Mouse (Mus musculus) spleen, postnatal 14 days (tissue): Measurements from ENCODE around the gene Grik3.

Experiments used
- DNase-seq, 2 experiments: peaks; one replicate each; pipeline ENCODE4 v3.0.0; 2021 to 2022; ENCODE audit warnings: low spot score in 2 of 2

The Grik3 gene

DNA sequence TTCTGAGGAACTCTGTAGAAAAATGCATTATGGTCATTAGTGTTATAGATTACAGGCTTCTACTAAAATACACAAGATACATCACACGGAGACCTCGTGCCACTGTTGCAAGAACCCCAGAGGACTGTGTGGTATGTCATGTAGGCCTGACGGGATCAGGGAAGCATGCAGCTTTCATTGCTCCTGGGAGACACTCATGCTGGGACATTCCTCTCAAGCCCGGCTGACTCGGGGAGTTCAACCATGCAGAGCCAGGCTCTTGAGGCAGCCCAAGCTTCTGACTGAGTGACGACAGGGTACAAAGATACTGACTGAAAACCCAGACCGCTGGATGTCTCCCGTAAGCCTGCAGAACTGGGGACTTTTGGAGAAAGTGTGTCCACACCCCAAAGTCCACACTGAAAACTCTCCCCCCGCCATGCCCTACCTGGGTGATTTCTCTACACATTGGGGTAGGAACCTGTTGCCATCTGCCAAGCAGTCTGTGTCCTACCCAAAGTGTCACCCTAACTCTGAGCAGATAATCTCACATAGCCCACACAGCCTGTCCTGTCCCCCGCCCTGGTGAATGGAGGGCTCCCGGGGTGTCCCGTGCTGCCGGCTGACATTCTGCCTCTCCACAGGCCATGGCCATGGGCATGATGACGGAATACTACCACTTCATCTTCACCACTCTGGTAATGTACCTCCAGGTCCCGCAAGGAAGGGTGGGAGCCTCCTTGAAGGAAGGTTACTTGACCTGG is 150.6 kb downstream of the Grik3 start:
- DNase-seq, result no peak

DNA sequence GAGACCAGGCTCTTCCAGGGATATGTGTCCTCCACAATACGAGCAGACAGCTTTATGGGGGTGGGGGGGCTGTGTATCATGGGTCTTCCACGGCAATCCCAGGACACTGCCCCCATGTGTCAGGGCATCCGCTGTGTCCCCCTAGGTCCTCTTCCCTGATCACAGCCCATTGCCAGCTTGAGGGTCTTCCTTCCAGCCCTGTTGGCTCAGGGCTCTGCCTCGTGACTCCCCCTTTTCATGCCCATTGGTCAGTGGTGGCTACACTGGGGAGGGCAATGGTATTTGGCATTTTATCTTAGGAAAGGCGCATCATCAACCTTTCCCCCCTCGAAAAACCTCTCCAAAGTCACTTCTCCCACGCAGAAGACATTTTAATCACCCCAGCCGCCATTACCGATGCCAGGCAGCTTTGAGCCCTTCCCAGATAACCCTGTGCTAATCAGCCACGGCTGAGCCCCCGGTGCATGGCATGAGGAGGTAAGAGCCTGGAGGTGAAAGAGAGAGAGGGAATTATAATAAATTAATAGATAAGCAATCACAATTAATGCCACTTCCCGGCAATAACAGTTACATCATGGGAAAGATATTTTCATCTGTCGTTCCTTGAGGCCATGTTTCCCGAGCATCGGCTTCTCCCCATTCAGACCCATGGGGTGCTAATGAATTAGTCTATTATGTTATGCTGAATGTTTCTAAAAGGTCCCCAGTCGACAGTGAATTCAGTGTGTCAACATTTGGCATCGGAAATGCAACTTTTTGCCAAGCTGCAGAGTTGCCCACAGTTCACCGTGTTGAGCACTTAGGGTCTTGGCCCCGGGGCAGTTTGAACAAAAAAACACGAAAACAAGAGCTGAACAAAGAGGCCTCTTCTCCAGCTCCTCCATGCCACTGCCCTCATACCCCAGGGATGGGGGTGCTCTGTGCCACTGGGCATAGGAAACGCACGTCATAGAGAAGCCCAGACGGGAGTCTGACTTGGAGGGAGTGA is 154.4 kb downstream of the Grik3 start:
- no peak for DNase-seq

DNA sequence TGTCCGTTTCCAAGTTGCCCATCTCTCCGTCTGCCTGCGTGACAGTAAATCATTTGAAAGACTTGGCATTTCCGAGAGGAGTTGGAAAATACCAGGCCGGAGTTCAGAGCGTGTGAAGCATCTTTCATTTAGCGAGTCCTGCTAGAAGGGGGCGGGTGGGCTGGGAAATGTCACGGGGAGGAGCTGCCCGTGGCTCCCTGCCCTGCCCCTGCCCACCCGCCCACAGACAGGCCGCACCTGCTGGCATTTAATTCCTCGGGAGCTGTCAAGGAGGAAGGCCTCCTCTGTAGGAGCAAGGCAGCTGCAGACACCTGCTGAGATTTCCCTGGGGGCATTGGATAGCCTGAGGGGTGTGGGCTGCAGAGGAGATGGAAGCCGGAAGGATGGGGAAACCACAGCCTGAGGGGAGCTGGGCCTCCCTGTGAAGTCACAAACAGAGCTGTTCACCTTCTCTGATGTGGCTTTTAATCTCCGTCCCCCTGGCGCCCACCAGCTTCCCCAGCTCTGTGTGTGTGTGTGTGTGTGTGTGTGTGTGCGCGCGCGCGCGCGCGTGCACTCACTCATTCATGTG is 161.3 kb downstream of the Grik3 start:
- DNase-seq, result no peak

DNA sequence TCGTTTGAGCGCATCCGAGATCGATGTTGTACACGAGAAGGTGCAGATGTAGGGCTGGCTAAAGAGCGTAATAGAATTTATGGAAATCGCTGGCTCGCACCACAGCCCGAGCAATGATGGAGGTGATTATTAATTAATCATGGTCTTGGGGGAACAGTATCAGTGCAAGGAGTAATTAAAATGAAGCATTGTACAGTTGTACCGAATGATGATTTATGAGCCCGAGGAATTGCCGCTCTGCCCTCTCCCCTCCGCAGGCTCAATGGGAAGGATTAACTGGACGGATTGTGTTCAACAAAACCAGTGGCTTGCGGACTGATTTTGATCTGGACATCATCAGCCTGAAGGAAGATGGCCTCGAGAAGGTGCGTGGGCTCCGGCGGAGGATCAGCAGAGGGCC is 165.5 kb downstream of the Grik3 start:
- DNase-seq, result no peak

- no peak for DNase-seq
Measured at GRCm38 (mm10) chr4:125658376-125658775, 167.9 kb downstream of the Grik3 start.

- DNase-seq, result no peak
Measured at GRCm38 (mm10) chr4:125661982-125662381, 171.5 kb downstream of the Grik3 start.

- no peak for DNase-seq
Measured at GRCm38 (mm10) chr4:125663262-125663661, 172.8 kb downstream of the Grik3 start.

GRCm38 (mm10) chr4:125665955-125666354 is 175.5 kb downstream of the Grik3 start:
- DNase-seq, result no peak

DNA sequence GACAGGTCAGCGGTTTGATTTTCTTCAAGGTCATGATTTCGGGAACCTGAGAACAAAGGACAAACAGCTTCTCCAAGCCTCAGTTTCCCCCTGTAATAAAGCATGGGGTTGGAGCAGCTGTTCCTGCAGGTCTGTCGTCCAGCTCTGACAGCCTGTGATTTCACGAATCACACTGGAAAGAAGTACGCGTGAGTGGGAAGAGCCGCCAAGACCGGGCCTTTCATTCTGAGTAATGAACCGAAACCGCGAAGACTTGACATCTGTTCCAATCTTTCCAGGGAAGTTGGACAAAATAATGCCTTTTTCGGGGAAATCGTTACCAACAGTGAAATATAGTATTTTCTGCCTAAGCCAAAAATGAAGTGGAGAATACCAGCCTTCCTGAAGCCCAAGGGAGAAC is 191.5 kb downstream of the Grik3 start:
- no peak for DNase-seq

DNA sequence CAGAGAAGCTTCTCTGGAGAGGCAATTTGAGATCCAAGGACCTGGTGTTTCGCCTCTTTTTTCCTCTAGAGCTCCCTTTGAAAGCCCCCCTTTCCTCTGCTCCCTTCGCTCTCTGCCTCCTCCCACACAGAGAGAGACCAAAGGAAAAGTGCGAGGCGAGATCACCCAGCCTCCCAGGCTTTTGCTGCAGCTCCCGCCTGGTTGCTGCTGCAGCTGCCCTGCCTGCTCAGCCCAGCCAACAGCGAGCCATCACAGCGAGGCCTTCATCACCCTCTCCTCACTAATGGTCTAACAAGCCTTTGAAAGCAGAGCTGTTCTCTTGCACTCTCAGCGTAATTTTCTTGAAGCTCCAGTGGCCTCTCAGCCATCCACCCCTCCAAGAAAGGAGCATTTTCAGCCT is 196.6 kb downstream of the Grik3 start:
- DNase-seq, result no peak

DNA sequence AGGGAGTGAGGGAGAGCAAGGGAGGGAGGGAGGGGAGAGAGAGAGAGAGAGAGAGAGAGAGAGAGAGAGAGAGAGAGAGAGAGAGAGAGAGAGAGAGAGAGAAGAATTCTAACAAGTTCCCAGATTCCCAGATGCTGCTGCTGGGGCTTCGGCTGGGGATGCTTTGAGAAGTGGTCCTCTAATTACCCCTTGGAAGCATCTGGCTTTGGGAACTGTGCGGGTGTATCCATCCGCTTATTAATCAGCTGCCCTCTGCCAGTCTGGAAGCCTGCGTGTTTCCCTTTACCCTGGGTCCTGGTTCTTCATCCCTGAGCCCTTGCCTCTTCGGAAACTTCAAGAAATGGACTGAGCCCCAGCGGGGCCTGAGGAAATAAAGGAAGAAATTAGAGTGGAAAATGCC is 204.9 kb downstream of the Grik3 start:
- no peak for DNase-seq

DNA sequence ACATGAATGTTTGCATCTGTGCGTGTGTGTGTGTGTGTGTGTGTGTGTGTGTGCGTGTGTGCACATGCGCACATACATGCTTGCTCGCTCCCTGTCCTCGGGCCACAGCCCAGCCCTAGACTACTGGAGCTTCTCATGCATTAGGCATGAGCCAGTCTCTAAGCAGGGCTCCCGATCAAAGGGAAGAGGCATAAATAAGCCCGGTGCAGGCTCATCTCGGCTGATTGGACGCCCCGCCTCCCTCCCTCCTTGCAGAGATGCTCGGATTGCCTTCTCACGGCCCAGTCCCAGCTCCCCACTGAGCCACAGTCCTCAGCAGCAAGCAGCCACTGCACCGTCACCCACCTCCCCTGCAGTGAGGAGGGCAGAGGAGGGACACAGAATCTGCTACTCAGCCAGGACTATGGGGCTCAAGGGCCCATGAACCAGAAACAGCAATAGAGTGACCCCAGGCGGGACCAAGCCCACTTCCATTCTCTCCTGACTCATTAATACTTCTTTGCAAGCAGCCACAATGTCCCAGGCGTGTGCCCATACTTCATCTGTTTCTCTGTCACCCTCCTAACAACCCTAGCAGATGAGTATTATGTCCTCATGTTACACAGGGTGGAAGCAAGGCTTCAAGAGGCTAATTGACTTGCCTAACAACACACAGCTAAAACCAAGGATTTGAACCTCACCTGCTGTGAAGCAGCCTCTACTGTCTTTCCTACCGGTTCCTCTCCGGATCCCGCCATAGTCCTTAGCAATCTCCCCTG is 205.9 kb downstream of the Grik3 start:
- no peak for DNase-seq

DNA sequence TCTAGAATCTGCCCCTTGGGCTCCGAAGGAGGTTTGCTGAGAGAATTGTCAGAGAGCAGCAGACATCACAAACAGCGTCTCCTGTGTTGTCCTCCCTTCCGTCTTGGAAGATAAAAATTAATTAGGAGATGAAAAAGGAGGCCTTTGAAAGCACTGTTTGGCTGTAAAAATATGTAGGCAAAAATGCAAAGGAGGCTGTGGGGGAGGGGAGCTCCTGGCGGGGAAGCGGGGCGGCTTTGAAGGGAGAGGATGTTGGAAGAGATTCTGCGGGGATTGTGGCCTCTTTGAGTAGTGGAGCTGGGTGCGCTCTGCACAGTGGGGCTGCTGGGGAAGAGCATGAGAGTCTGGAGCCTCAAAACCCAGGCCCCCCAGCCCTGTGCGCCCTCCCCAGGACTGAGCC is 207.1 kb downstream of the Grik3 start:
- DNase-seq, result no peak

- no peak for DNase-seq
Measured at GRCm38 (mm10) chr4:125699056-125699455, 208.6 kb downstream of the Grik3 start.

DNA sequence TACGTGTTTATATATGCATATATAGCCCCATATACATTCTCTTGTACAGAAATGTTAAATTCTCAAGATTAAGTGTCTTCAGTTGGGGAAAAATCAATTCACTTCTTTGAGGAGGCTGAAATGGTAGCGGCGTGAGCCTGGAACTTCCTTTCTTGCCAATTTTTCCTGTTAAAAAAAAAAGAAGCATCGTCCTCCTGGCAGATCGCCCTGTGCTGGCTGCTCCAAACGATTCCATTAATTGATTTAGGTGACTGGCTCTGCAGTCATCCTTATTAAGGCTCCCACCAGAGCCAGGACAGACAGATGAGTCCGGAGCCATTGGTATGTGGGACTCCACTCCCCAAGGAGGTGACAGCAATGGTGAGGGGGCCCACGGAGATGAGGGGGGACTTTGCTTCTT is 209.8 kb downstream of the Grik3 start:
- DNase-seq, result no peak

GRCm38 (mm10) chr4:125702607-125703309 is 212.3 kb downstream of the Grik3 start:
- DNase-seq, result no peak

- DNase-seq, result no peak
Measured at GRCm38 (mm10) chr4:125703310-125703690, 212.8 kb downstream of the Grik3 start.

DNA sequence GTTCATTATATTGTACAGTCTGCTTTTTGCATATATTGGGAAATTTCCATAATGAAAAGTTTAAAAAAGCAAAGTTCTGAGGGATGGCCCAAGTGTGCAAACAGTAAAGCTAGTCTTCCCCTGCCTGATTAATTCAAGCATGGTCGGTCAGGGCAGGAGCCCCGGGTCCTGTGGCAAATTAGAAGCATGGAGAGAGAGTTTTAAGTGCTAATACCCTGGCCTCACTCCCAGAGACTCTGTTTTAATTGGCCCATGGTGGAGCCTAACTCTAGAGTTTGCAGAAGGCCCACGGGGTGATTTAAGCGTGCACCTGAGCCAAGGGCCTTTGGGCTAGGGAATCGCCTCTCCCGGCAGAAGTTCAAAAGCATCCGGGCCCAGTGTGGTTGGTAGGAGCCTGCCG is 215.2 kb downstream of the Grik3 start:
- no peak for DNase-seq

DNA sequence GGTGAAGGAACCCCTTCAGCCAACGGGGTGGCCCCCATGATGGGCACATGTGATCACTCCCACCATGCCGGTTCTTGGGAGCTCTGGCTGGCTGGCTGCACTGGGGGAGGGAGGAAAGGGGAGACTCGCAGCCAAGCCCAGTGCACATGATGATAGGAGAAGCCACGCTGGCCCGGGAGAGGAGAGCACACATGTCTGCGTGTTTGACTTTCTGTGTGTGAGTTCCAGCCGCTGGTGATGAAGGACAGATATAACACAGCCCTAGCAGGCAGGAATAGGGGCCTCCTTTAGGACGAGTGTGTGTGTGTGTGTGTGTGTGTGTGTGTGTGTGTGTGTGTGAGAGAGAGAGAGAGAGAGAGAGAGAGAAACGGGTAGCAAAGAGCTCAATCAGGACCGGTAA is 219.2 kb downstream of the Grik3 start:
- no peak for DNase-seq

GRCm38 (mm10) chr4:125717881-125718280 is 227.4 kb downstream of the Grik3 start:
- DNase-seq, result no peak

DNA sequence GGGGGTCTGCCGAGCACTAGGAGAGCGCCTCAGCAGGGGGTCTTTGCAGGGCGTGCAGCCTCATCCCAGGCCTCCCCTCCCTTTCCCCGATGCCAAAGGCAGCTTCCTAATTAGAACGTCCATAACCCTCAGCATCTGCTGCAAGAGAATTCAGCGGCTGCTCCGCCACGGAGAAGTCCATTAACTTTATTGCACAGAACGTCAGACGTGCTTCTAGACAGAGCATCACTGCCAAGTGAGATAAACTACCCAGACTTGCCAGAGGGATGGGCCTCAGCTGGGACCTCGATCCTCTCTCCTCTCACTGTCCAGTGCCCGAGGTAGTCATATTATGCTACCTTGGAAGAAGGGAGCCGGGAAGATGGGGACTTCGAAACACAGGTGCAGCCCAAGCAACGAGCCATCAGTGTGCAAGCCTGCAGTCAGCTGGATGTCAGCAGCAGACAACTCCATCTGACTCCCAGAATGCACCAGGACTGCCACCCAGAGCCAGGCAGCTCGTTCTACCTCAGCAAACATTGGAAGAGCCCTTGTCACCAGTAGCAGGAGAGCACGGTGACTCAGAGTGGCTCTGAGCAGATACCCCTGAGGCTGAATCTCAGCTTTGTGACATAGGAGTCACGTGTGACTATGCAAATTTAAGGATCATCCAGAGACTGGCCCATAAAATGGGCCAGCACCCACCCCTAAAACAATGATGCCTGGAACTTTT is 228.1 kb downstream of the Grik3 start:
- no peak for DNase-seq
